Mouse (Mus musculus) heart, embryonic 12.5 days (tissue): ENCODE measurements around the gene Golga5. TPM values are rescaled to one million over a fixed set of nuclear protein-coding genes. Genes with fewer than 3 reads are reported as not detected.
A peak's percentile ranks its signal among the peaks of the same experiment; 100 is the strongest.

ENCODE experiments used
- ATAC-seq: fragments of 200-750 bp; cut with Nextera tagmentation; 2 replicates; pipeline ENCODE4 v1.8.0; 2017; ENCODE audit warnings: moderate TSS enrichment, moderate library complexity; ENCODE audit not compliant: insufficient number of reproducible peaks, low FRiP score
- H3K27ac ChIP-seq: fragments of 300-500 bp; sonication (generic); 2 replicates; pipeline ENCODE4 v1.5.1; 2016; ENCODE audit warnings: mild to moderate bottlenecking, moderate library complexity; ENCODE audit not compliant: poor library complexity, severe bottlenecking
- H3K27me3 ChIP-seq: fragments of 300-500 bp; sonication (generic); replicated peaks from 2 replicates; pipeline ENCODE4 v1.6.1; 2016; ENCODE audit warnings: mild to moderate bottlenecking, moderate library complexity
- H3K36me3 ChIP-seq: fragments of 300-500 bp; sonication (generic); 2 replicates; pipeline ENCODE4 v1.6.1; 2016; ENCODE audit warnings: mild to moderate bottlenecking, moderate library complexity
- H3K4me1 ChIP-seq: fragments of 300-500 bp; sonication (generic); replicated peaks from 2 replicates; pipeline ENCODE4 v1.6.1; 2016; ENCODE audit warnings: mild to moderate bottlenecking
- H3K4me2 ChIP-seq: fragments of 300-500 bp; sonication (generic); 2 replicates; pipeline ENCODE4 v1.6.1; 2016; ENCODE audit warnings: mild to moderate bottlenecking, moderate library complexity
- H3K4me3 ChIP-seq: fragments of 300-500 bp; sonication (generic); 2 replicates; pipeline ENCODE4 v1.5.1; 2016; ENCODE audit warnings: mild to moderate bottlenecking
- H3K9ac ChIP-seq: fragments of 300-500 bp; sonication (generic); 2 replicates; pipeline ENCODE4 v1.6.1; 2016; ENCODE audit warnings: mild to moderate bottlenecking, moderate library complexity
- H3K9me3 ChIP-seq: fragments of 300-500 bp; sonication (generic); replicated peaks from 2 replicates; pipeline ENCODE4 v1.6.1; 2016; ENCODE audit warnings: mild to moderate bottlenecking, moderate library complexity
- WGBS: fragments of 180-500 bp; shearing (Covaris S2); methylation state at CpG from one replicate; pipeline ENCODE4 v1.1.7; 2016; 5-methylcytosine and 5-hydroxymethylcytosine counted together
- polyA plus RNA-seq: library from polyadenylated mRNA; unstranded; fragments of >200 nt; fragmentation: Nextera tagmentation; extraction: Ambion mirVana; gene quantifications from 2 replicates; pipeline ENCODE4 v1.2.1, GENCODE M21; 2016

Gene Golga5
- polyA plus RNA-seq, 1 experiment from 2014 or later, result 29.0 TPM

DNA sequence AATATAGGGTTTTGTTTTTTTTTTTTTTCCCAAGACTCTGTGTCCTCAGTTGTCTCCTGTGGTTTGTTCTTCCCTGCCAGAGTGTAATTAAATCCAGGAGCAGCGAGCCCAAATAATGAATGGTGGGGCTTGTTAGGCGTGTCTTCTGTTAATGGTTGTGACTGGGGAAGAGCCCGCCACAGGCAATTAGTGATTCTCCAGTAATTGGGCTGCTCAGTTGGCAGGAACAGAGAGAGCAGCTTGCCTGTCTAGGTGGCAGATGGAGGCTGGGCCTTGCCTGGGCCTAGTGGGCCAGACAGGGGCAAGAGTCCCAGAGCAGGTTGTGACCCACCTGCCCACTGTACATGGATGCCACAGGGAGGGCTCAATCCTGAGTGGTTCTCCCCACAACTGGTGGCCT is 42.4 kb downstream of the Golga5 start:
- Histone ChIP-seq H3K27ac (no peak overlapping the region), H3K4me1 (no peaks in the 10 kb centered on the region), H3K27me3 (no peaks in the 10 kb centered on the region), H3K4me2 (no peak overlapping the region), H3K36me3 (no peaks in the 10 kb centered on the region), H3K4me3 (no peak overlapping the region), H3K9ac (no peak overlapping the region), H3K9me3 (no peaks in the 10 kb centered on the region)
- no peak for ATAC-seq
- 64% methylated on average over 3 of the region's 3 CpGs for WGBS

DNA sequence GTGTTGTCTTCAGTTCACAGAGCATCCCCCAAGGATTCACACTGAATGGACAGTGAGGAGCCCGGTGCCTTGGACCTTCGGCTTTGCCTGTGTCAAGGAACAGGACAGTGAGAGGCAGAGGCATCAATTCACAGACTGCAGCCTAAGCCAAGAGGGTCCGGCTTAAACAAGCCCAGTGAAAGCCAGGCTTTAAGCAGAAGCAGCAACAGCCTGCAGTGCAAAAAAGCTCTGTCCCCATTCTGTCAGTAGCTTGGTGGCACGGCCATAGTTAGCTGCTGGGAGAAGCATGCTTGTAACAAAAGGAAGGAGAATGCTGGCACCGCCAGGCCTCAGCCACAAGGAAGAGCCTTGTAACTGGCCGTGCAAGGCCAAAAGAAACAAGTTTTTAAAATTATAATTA is 45.2 kb downstream of the Golga5 start:
- no peak for ATAC-seq
- H3K9ac ChIP-seq, result no peak overlapping the region
- no peak overlapping the region for H3K27ac ChIP-seq
- 74% methylated on average over 6 of the region's 6 CpGs for WGBS
- no peaks in the 10 kb centered on the region for H3K9me3 ChIP-seq
- H3K27me3 ChIP-seq, result no peaks in the 10 kb centered on the region
- H3K4me2 ChIP-seq, result no peak overlapping the region
- no peaks in the 10 kb centered on the region for H3K36me3 ChIP-seq
- no peaks in the 10 kb centered on the region for H3K4me1 ChIP-seq
- H3K4me3 ChIP-seq, result no peak overlapping the region

DNA sequence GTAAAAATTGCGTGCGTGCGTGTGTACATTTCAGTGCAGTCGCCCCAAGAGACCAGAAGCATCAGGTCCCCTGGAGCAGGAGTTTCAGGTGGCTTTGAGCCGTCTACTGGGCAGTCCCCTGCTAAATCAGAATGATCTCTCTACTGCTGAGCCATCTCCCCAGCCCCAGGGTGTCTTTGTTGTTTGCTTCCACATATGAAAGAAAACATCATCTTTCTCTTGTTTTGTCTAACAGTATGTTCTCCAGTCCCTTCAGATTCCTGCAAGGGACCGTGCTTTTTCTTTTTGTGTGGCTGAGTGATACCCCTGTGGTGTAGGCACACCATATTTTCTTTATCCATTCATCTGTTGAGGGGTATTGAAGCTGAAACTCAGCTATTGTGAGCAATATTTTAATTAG is 45.8 kb downstream of the Golga5 start:
- H3K4me2 ChIP-seq, result no peak overlapping the region
- no peak overlapping the region for H3K4me3 ChIP-seq
- H3K9ac ChIP-seq, result no peak overlapping the region
- H3K9me3 ChIP-seq, result no peaks in the 10 kb centered on the region
- 85% methylated on average over 6 of the region's 6 CpGs for WGBS
- H3K27ac ChIP-seq, result no peak overlapping the region
- no peaks in the 10 kb centered on the region for H3K4me1 ChIP-seq
- H3K36me3 ChIP-seq, result no peaks in the 10 kb centered on the region
- ATAC-seq, result no peak
- H3K27me3 ChIP-seq, result no peaks in the 10 kb centered on the region

DNA sequence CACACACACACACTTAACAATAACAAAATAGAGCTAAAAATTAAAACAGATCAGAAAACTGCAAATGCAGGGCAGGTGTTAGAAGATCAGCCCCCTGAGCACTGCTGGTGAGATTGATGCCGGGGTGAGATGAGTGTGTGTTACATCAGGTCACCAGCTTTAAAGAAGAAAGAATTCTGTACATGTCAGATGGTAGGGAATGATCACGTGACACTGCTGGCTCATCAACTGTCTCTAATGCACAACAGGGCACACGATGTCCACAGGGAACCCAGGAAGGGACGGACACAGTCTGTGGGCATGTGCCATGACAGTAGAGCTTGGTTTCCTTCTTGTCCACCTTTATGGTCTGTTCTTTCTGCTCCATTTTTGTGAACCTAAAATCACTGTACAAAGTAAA is 47.2 kb downstream of the Golga5 start:
- H3K4me3 ChIP-seq, result no peak overlapping the region

DNA sequence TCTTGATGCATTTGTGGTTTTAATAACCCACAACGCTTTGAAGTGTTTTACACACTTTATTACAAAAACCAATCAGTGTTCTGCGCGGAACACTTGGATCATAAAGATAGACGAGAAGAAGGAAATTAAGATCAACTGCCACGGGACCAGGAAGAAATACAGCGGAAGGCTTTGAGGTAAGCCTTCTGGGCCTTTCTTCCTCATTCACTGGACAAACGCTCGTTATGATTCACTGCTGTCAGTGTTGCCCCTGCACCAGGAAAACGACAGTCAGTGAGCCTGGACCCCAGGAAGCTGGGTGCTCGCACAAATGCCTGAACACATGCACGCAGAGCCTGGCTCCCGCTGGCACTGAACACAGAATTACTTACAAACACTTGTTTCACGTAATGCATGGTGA is 48.7 kb downstream of the Golga5 start:
- WGBS, result 83% methylated on average over 13 of the region's 13 CpGs
- Histone ChIP-seq H3K4me2 (no peak overlapping the region), H3K27me3 (no peaks in the 10 kb centered on the region), H3K27ac (no peak overlapping the region), H3K9me3 (no peaks in the 10 kb centered on the region), H3K36me3 (no peaks in the 10 kb centered on the region), H3K9ac (no peak overlapping the region), H3K4me3 (no peak overlapping the region), H3K4me1 (no peaks in the 10 kb centered on the region)
- no peak for ATAC-seq

More for the DNA sequence above, 47.2 kb downstream of the Golga5 start:
- H3K9ac ChIP-seq, result no peak overlapping the region
- 83% methylated on average over 4 of the region's 4 CpGs for WGBS
- no peaks in the 10 kb centered on the region for H3K4me1 ChIP-seq
- H3K9me3 ChIP-seq, result no peaks in the 10 kb centered on the region
- H3K4me2 ChIP-seq, result no peak overlapping the region
- no peaks in the 10 kb centered on the region for H3K36me3 ChIP-seq
- no peaks in the 10 kb centered on the region for H3K27me3 ChIP-seq
- no peak for ATAC-seq
- no peak overlapping the region for H3K27ac ChIP-seq

DNA sequence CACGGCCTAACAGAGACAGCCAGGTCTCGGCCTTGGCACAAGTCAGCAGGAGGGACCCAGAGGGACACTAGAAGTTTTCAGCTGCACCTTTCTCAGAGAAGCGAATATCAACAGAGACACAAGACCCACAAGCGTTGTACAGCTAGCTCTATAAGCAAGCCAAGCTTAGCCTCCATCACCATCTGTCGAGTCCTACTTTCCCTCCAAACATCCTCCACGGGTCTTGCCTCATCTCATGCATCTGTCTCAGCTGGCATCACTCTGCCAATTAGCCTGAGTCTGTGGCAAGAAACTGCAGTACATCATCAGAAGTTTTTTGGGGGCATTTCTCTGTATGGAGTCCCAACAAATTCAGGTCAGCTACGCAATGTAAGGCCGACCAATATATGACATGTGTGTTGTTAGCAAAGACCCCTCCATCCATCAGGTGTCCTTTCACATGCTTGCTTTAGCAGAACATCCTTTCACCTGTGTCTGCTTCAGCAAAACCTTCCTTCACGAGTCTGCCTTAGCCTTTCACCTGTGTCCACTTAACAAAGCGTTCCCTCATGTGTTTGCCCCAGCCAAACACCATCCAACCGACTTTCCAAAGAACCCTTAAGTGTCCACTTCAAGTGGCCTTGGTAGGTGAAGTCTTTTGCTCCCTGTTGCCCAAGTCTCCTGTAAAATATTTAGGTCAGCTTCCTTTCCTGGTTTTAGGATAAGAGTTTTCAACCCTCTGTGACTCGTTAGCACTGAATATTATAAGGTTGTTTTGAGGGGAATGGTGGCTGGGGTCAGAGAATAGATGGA is 51.2 kb downstream of the Golga5 start:
- Histone ChIP-seq H3K4me2 (no peak overlapping the region), H3K9ac (no peak overlapping the region), H3K36me3 (no peaks in the 10 kb centered on the region), H3K9me3 (no peaks in the 10 kb centered on the region), H3K4me1 (no peaks in the 10 kb centered on the region), H3K27ac (no peak overlapping the region), H3K27me3 (no peaks in the 10 kb centered on the region), H3K4me3 (no peak overlapping the region)
- WGBS, result 80% methylated on average over 12 of the region's 12 CpGs
- ATAC-seq, result no peak

DNA sequence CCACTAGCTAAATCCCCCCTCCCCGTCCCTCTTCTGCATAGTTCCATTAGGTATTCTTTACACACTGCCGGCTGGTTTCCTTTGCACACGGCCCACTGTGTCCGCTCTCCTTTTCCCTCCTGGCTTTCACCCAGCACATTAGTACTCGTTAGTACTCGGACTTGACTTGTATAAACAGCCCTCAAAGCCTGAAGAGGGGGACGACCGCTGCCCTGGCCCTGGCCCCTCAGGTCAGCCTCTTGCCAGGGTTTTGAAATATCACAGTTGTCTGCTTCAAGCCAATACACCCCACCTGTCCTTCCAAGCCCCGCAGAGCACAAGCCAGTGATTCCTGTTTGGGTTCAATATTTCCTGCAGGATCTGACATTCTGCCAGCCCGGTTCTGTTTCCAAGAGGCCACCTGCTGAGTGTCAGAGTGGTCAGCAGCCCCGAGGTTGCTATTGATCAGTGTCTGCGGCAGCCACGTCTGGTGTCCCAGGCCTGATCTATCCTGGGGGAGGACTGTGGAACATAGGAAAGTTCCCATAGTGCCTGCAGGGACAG is 52.9 kb downstream of the Golga5 start:
- Histone ChIP-seq H3K27me3 (no peaks in the 10 kb centered on the region), H3K9me3 (no peaks in the 10 kb centered on the region), H3K36me3 (no peaks in the 10 kb centered on the region), H3K4me2 (no peak overlapping the region), H3K4me3 (no peak overlapping the region), H3K4me1 (no peaks in the 10 kb centered on the region), H3K27ac (no peak overlapping the region), H3K9ac (no peak overlapping the region)
- peak; percentile 39 for ATAC-seq
- 46% methylated on average over 13 of the region's 13 CpGs for WGBS

DNA sequence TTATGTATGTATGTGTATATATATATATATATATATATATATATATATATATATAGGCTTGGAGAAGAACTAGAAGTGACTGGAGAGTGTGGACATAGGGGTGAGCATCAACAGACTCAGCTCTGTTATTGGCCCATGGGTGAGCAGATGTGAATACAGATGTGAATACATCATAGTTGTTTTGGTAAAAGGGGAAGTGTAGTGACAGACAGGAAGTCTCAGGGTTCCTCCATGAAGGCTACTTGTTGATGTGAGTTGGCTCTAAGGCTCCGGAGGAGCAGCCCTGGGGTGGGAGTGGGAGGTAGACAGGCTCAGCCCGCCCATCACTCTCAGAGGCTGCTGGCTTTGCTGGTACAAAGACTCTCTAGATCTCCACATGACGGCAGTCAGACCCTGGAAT is 55.3 kb downstream of the Golga5 start:
- Histone ChIP-seq H3K4me3 (no peak overlapping the region), H3K36me3 (no peaks in the 10 kb centered on the region), H3K27ac (no peak overlapping the region), H3K4me1 (no peaks in the 10 kb centered on the region), H3K4me2 (no peak overlapping the region), H3K9ac (no peak overlapping the region), H3K9me3 (no peaks in the 10 kb centered on the region), H3K27me3 (no peaks in the 10 kb centered on the region)
- 44% methylated on average over 3 of the region's 3 CpGs for WGBS
- no peak for ATAC-seq

DNA sequence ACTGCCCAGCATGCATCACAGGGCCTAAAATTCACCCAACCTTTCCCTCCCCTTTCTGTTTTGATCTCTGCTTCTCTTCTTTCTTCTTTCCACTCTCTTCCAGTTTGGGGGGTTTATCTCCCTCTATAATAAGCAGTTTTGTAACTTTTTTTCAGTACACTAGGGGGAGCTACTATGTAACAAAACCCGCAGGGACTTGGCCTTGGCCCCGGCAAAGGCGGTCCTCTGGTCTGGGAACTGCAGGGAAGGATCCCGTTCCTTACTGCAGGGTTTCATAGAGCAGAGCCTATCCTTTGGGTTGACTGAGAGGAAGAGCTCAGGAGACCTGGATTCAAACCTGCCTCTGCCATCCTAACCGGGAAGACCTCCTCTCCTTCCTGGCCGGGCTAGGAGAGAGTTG is 55.8 kb downstream of the Golga5 start:
- ATAC-seq, result no peak

DNA sequence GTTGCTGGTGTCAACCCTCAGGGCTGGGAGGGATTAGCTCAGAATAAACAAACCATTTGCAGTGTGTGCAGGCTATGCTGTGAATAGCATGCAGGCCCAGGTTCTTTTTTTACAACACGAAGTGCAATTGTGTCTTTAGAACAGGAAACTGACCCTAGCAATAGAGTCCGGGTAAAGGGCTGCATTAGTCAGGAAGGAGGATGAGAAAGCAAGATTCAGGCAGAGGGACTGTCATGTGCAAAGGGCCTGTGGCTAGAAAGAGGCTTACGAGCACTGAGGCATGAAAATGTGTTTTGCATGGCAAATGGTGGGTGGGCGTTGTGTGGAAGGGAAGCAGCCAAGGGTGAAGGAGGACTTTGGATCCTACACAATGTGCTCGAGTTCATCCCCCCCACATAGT is 59.1 kb downstream of the Golga5 start:
- H3K9ac ChIP-seq, result no peak overlapping the region
- no peaks in the 10 kb centered on the region for H3K36me3 ChIP-seq
- H3K27me3 ChIP-seq, result no peaks in the 10 kb centered on the region
- H3K4me2 ChIP-seq, result no peak overlapping the region
- no peak for ATAC-seq
- WGBS, result 72% methylated on average over 5 of the region's 5 CpGs
- no peaks in the 10 kb centered on the region for H3K9me3 ChIP-seq
- H3K4me1 ChIP-seq, result no peaks in the 10 kb centered on the region
- no peak overlapping the region for H3K4me3 ChIP-seq
- H3K27ac ChIP-seq, result no peak overlapping the region

More for the DNA sequence above, 55.8 kb downstream of the Golga5 start:
- Histone ChIP-seq H3K27ac (no peak overlapping the region), H3K4me2 (no peak overlapping the region), H3K4me3 (no peak overlapping the region), H3K9ac (no peak overlapping the region), H3K9me3 (no peaks in the 10 kb centered on the region), H3K4me1 (no peaks in the 10 kb centered on the region), H3K27me3 (no peaks in the 10 kb centered on the region), H3K36me3 (no peaks in the 10 kb centered on the region)
- 19% methylated on average over 6 of the region's 6 CpGs for WGBS

DNA sequence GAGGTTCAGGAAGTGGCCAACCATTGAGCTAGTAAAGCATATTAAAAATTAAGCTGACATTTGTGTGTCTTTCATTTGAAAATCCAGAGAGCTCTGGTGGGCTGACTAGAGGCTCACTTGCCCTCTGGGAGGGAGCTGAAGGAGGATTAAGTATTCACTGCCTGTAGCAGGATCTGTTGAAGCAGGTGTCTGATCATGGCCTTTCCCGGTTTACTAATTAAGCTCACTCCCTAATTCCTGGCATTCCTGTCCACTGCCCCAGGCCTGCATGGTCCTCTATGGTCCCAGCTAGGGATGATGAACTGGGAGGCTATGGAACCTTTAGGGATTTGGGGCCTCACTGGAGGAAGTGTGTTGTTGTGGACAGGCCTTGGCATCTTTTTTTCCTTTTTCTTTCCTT is 66.9 kb downstream of the Golga5 start:
- H3K4me2 ChIP-seq, result no peak overlapping the region
- whole genome bisulfite sequencing, result 58% methylated on average over 1 of the region's 1 CpGs
- no peaks in the 10 kb centered on the region for H3K36me3 ChIP-seq
- no peaks in the 10 kb centered on the region for H3K4me1 ChIP-seq
- 0 out of 2 replicates have a peak, but pooled peaks cover 6% of the 10 kb centered on the region for H3K27me3 ChIP-seq
- no peak overlapping the region for H3K27ac ChIP-seq
- no peak overlapping the region for H3K9ac ChIP-seq
- no peaks in the 10 kb centered on the region for H3K9me3 ChIP-seq
- H3K4me3 ChIP-seq, result no peak overlapping the region
- no peak for ATAC-seq

DNA sequence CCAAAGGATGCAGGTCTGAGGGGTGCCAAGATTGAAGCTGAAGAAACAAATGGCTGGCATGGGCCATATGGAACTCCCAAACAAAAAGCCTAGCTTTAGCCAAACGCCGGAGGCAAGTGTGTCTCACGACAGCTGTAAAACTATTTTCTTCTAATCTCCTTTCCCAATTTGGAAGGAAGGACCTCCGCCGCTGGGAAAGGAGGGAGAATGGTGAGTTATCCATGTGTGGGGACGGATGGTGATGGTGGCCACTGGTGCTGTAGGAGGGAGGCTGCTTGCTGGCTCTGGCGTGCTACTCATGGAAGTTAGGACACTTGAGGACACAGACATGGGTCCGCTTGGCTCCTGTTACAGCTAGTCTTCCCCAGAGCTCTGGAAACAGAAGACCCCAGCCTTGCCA is 71.3 kb downstream of the Golga5 start:
- no peaks in the 10 kb centered on the region for H3K9me3 ChIP-seq
- ATAC-seq, result no peak
- no peak overlapping the region for H3K4me3 ChIP-seq
- no peaks in the 10 kb centered on the region for H3K4me1 ChIP-seq
- no peaks in the 10 kb centered on the region for H3K36me3 ChIP-seq
- H3K27ac ChIP-seq, result no peak overlapping the region
- 0 out of 2 replicates have a peak, but pooled peaks cover 9% of the 10 kb centered on the region for H3K27me3 ChIP-seq
- H3K4me2 ChIP-seq, result no peak overlapping the region
- no peak overlapping the region for H3K9ac ChIP-seq
- WGBS, result 52% methylated on average over 8 of the region's 8 CpGs
